Mouse (Mus musculus) heart, embryonic 12.5 days (tissue): ENCODE measurements around the gene Ddx24. TPM values are rescaled to one million over a fixed set of nuclear protein-coding genes. Genes with fewer than 3 reads are reported as not detected.

Experiments used
- ATAC-seq: fragments of 200-750 bp; cut with Nextera tagmentation; 2 replicates; pipeline ENCODE4 v1.8.0; 2017; ENCODE audit warnings: moderate TSS enrichment, moderate library complexity; ENCODE audit not compliant: insufficient number of reproducible peaks, low FRiP score
- H3K27ac ChIP-seq: fragments of 300-500 bp; sonication (generic); 2 replicates; pipeline ENCODE4 v1.5.1; 2016; ENCODE audit warnings: mild to moderate bottlenecking, moderate library complexity; ENCODE audit not compliant: poor library complexity, severe bottlenecking
- H3K27me3 ChIP-seq: fragments of 300-500 bp; sonication (generic); replicated peaks from 2 replicates; pipeline ENCODE4 v1.6.1; 2016; ENCODE audit warnings: mild to moderate bottlenecking, moderate library complexity
- H3K36me3 ChIP-seq: fragments of 300-500 bp; sonication (generic); 2 replicates; pipeline ENCODE4 v1.6.1; 2016; ENCODE audit warnings: mild to moderate bottlenecking, moderate library complexity
- H3K4me1 ChIP-seq: fragments of 300-500 bp; sonication (generic); replicated peaks from 2 replicates; pipeline ENCODE4 v1.6.1; 2016; ENCODE audit warnings: mild to moderate bottlenecking
- H3K4me2 ChIP-seq: fragments of 300-500 bp; sonication (generic); 2 replicates; pipeline ENCODE4 v1.6.1; 2016; ENCODE audit warnings: mild to moderate bottlenecking, moderate library complexity
- H3K4me3 ChIP-seq: fragments of 300-500 bp; sonication (generic); 2 replicates; pipeline ENCODE4 v1.5.1; 2016; ENCODE audit warnings: mild to moderate bottlenecking
- H3K9ac ChIP-seq: fragments of 300-500 bp; sonication (generic); 2 replicates; pipeline ENCODE4 v1.6.1; 2016; ENCODE audit warnings: mild to moderate bottlenecking, moderate library complexity
- H3K9me3 ChIP-seq: fragments of 300-500 bp; sonication (generic); replicated peaks from 2 replicates; pipeline ENCODE4 v1.6.1; 2016; ENCODE audit warnings: mild to moderate bottlenecking, moderate library complexity
- WGBS: fragments of 180-500 bp; shearing (Covaris S2); methylation state at CpG from one replicate; pipeline ENCODE4 v1.1.7; 2016; 5-methylcytosine and 5-hydroxymethylcytosine counted together
- polyA plus RNA-seq: library from polyadenylated mRNA; unstranded; fragments of >200 nt; fragmentation: Nextera tagmentation; extraction: Ambion mirVana; gene quantifications from 2 replicates; pipeline ENCODE4 v1.2.1, GENCODE M21; 2016

Ddx24 gene
- polyA plus RNA-seq, 1 experiment from 2014 or later = 72.3 TPM

DNA sequence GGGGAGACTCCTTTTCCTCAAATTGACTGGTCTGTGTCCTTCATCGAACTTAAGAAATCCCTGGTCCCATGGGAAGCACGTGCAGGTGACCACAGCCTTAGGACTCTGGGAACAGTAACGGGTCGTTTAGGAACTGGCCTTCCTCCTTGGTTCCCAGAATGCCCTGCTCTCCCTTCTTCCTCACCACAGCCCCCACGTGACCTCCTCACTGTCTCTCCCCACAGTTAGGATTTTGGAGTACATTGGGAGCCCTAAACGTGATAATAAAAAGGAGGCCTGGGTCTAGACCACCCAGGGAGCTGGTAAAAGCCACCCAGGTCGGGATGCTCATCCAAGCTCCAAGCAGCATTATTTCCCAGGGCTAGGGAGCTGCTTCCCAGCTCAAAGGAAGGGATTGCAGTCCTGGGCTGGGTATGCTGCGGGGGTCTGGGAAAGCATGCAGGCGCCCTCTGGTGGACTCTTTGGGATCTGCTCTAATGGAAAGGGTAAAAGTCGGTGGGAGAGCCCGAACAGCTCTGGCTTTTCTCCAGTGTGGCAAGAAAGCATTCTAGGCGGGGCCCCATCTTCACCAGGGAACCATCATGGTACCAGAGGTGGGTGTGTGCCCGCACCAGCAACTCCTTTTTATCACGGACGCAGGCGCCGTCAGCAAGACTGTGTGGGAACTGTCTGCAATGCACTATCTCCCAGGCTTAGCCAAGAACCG is 57.9 kb downstream of the Ddx24 start:
- H3K9me3 ChIP-seq = no peaks in the 10 kb centered on the region
- 14% methylated on average over 18 of the region's 18 CpGs for WGBS
- ATAC-seq = peak; percentile 61
- peak overlapping the region; percentile 54; the same call in 1 of the 2 replicates for H3K9ac ChIP-seq
- H3K4me2 ChIP-seq = peak overlapping the region; percentile 53
- no peak overlapping the region for H3K27ac ChIP-seq
- H3K4me1 ChIP-seq = peaks cover 11% of the 10 kb centered on the region
- H3K27me3 ChIP-seq = peaks cover 10% of the 10 kb centered on the region
- no peak overlapping the region for H3K4me3 ChIP-seq
- no peaks in the 10 kb centered on the region for H3K36me3 ChIP-seq

GRCm38 (mm10) chr12:103367171-103367570 is 58.5 kb downstream of the Ddx24 start:
- no peaks in the 10 kb centered on the region for H3K36me3 ChIP-seq
- H3K9me3 ChIP-seq = no peaks in the 10 kb centered on the region
- no peak overlapping the region for H3K27ac ChIP-seq
- H3K9ac ChIP-seq = no peak overlapping the region
- no peak overlapping the region for H3K4me3 ChIP-seq
- 52% methylated on average over 2 of the region's 2 CpGs for WGBS
- ATAC-seq = no peak
- H3K27me3 ChIP-seq = peaks cover 10% of the 10 kb centered on the region
- H3K4me1 ChIP-seq = peaks cover 17% of the 10 kb centered on the region
- H3K4me2 ChIP-seq = no peak overlapping the region

DNA sequence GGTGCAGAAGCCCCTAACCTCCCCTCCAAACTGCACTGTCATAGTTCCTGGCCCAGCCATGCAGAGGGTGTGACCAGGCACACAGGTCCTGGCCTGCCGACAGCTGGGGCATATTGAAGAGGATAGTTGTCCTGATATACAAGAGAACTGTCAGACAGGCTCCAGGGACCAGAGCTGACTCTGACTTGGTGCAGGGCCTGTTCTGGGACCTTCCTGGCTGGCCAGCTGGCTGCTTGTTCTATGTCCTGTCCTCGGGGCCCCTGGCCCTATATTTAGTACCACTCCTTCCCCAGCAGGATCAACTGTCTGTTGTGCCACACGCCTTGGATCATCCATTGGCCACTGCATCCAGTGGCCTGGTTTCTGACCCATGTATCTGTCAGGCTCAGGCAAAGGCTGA is 63.3 kb downstream of the Ddx24 start:
- 0 out of 2 replicates have a peak overlapping the region, but pooled peaks have one; percentile 12 for H3K27ac ChIP-seq
- peaks cover 15% of the 10 kb centered on the region for H3K4me1 ChIP-seq
- no peak overlapping the region for H3K4me3 ChIP-seq
- H3K36me3 ChIP-seq = no peaks in the 10 kb centered on the region
- H3K9me3 ChIP-seq = no peaks in the 10 kb centered on the region
- 38% methylated on average over 3 of the region's 3 CpGs for WGBS
- no peak overlapping the region for H3K9ac ChIP-seq
- H3K27me3 ChIP-seq = peaks cover 3% of the 10 kb centered on the region; the same call in 1 of the 2 replicates
- ATAC-seq = no peak
- H3K4me2 ChIP-seq = no peak overlapping the region

- no peak for ATAC-seq
- Histone ChIP-seq H3K4me3 (no peak overlapping the region), H3K27me3 (no peaks in the 10 kb centered on the region), H3K4me1 (peaks cover 15% of the 10 kb centered on the region), H3K36me3 (no peaks in the 10 kb centered on the region), H3K9ac (no peak overlapping the region), H3K4me2 (no peak overlapping the region), H3K9me3 (no peaks in the 10 kb centered on the region), H3K27ac (no peak overlapping the region)
- WGBS = 80% methylated on average over 17 of the region's 17 CpGs
Measured at GRCm38 (mm10) chr12:103361539-103362307, 63.9 kb downstream of the Ddx24 start.

GRCm38 (mm10) chr12:103360812-103361211 is 64.8 kb downstream of the Ddx24 start:
- Histone ChIP-seq H3K36me3 (no peaks in the 10 kb centered on the region), H3K9ac (no peak overlapping the region), H3K9me3 (no peaks in the 10 kb centered on the region), H3K4me3 (no peak overlapping the region), H3K27ac (no peak overlapping the region), H3K4me2 (no peak overlapping the region), H3K27me3 (no peaks in the 10 kb centered on the region), H3K4me1 (peaks cover 24% of the 10 kb centered on the region)
- 80% methylated on average over 8 of the region's 8 CpGs for WGBS
- no peak for ATAC-seq

DNA sequence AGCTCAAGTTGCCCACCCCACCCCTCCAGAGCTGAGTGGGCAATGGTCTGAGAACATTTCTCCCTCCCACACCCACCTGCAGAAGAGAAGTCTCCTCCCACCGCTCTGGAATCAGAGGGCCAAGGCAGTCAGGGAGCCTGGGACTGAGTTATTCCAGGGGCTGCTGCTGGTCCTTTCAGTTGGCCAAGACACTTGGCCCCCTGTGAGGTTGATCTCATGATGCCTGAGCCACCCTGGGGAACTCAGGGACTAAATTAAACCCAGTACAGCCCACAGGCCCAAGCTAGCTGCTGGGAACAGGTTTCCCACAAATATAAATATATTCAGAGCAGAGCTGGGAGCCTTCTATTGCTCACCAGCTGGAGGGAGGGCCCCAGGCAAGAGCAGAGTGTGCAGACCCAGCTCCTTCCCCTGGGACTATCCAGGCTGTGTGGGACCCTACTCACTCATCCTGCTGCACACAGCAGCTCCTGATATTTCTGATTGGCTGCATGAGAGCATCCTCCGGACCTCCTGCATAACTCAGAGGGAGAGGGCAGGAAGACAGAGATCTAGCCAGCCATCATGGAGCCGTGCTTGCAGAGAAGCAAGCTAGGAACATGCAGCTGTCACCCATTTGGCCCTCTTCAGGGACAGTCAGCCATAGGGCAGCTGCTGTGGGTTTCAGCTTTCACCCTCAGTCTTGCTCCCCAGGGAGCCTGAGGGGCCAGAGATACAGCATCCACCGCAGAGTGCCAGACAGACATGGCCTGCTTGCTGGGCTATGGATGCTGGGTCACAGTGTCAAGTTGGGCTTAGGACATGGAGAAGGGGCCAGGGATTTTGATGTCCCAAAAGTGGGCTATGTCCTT is 66.5 kb downstream of the Ddx24 start:
- H3K4me2 ChIP-seq = no peak overlapping the region
- ATAC-seq = no peak
- H3K9ac ChIP-seq = no peak overlapping the region
- H3K9me3 ChIP-seq = no peaks in the 10 kb centered on the region
- no peaks in the 10 kb centered on the region for H3K36me3 ChIP-seq
- H3K4me3 ChIP-seq = no peak overlapping the region
- H3K27ac ChIP-seq = no peak overlapping the region
- H3K27me3 ChIP-seq = no peaks in the 10 kb centered on the region
- WGBS = 45% methylated on average over 4 of the region's 4 CpGs
- H3K4me1 ChIP-seq = peaks cover 39% of the 10 kb centered on the region

- H3K4me3 ChIP-seq = no peak overlapping the region
- 68% methylated on average over 8 of the region's 8 CpGs for WGBS
- H3K27me3 ChIP-seq = no peaks in the 10 kb centered on the region
- H3K9ac ChIP-seq = no peak overlapping the region
- no peaks in the 10 kb centered on the region for H3K36me3 ChIP-seq
- no peak overlapping the region for H3K27ac ChIP-seq
- ATAC-seq = no peak
- peaks cover 48% of the 10 kb centered on the region for H3K4me1 ChIP-seq
- H3K4me2 ChIP-seq = no peak overlapping the region
- no peaks in the 10 kb centered on the region for H3K9me3 ChIP-seq
Measured at GRCm38 (mm10) chr12:103358216-103358615, 67.4 kb downstream of the Ddx24 start.

Other genes with a start within 250 kb of the Ddx24 start
- 0.75 TPM in 1 of 2 replicates, not detected in the other for gene Prima1, start 183.7 kb downstream of the Ddx24 start, polyA plus RNA-seq
- gene Fam181a, start 114.9 kb downstream of the Ddx24 start, polyA plus RNA-seq = 0.20 TPM in 1 of 2 replicates, not detected in the other
- 218 TPM in 2 replicates for gene Asb2, start 69.8 kb downstream of the Ddx24 start, polyA plus RNA-seq
- 17.7 and 18.4 TPM in 2 replicates for gene Otub2, start 37.1 kb downstream of the Ddx24 start, polyA plus RNA-seq
- gene 9330161L09Rik, start 18.0 kb downstream of the Ddx24 start, polyA plus RNA-seq = 0.39 and 0.46 TPM in 2 replicates
- gene Ifi27, start 8.4 kb upstream of the Ddx24 start, polyA plus RNA-seq = 23.7 and 26.3 TPM in 2 replicates
- 3.6 and 4.5 TPM in 2 replicates for gene Ifi27l2a, start 17.9 kb upstream of the Ddx24 start, polyA plus RNA-seq
- 0.31 TPM in 1 of 2 replicates, not detected in the other for gene Ifi27l2b, start 31.4 kb upstream of the Ddx24 start, polyA plus RNA-seq
- gene Ppp4r4, start 106.5 kb upstream of the Ddx24 start, polyA plus RNA-seq = 0.41 and 0.48 TPM in 2 replicates
- 0.09 and 0.31 TPM in 2 replicates for gene Serpina10, start 205.6 kb upstream of the Ddx24 start, polyA plus RNA-seq
- 1.6 and 14.3 TPM in 2 replicates for gene Serpina6, start 231.4 kb upstream of the Ddx24 start, polyA plus RNA-seq